Mouse (Mus musculus) kidney, embryonic 15.5 days (tissue): ENCODE results near the gene Fam161b. TPM values are rescaled to one million over a fixed set of nuclear protein-coding genes. Genes with fewer than 3 reads are reported as not detected.

Experiments used
- ATAC-seq: fragments of 200-750 bp; cut with Nextera tagmentation; replicated peaks from 2 replicates; pipeline ENCODE4 v1.8.0; 2017; ENCODE audit warnings: moderate TSS enrichment; ENCODE audit not compliant: low FRiP score
- H3K27ac ChIP-seq: fragments of 300-500 bp; sonication (generic); 2 replicates; pipeline ENCODE4 v1.5.1; 2015; ENCODE audit warnings: mild to moderate bottlenecking, inconsistent platforms
- H3K27me3 ChIP-seq: fragments of 300-500 bp; sonication (generic); 2 replicates; pipeline ENCODE4 v1.6.1; 2015; ENCODE audit warnings: inconsistent platforms
- H3K36me3 ChIP-seq: fragments of 300-500 bp; sonication (generic); 2 replicates; pipeline ENCODE4 v1.6.1; 2015; ENCODE audit warnings: inconsistent platforms
- H3K4me1 ChIP-seq: fragments of 300-500 bp; sonication (generic); 2 replicates; pipeline ENCODE4 v1.6.1; 2015; ENCODE audit warnings: inconsistent platforms
- H3K4me2 ChIP-seq: fragments of 300-500 bp; sonication (generic); 2 replicates; pipeline ENCODE4 v1.6.1; 2015; ENCODE audit warnings: moderate library complexity, mild to moderate bottlenecking, inconsistent platforms
- H3K4me3 ChIP-seq: fragments of 300-500 bp; sonication (generic); replicated peaks from 2 replicates; pipeline ENCODE4 v1.5.1; 2015; ENCODE audit warnings: mild to moderate bottlenecking, inconsistent platforms
- H3K9ac ChIP-seq: fragments of 300-500 bp; sonication (generic); 2 replicates; pipeline ENCODE4 v1.6.1; 2015; ENCODE audit warnings: mild to moderate bottlenecking, inconsistent platforms
- H3K9me3 ChIP-seq: fragments of 300-500 bp; sonication (generic); replicated peaks from 2 replicates; pipeline ENCODE4 v1.6.1; 2016; ENCODE audit warnings: inconsistent platforms
- WGBS: fragments of 180-500 bp; shearing (Covaris S2); methylation state at CpG from one replicate; pipeline ENCODE4 v1.1.7; 2015; ENCODE audit warnings: mixed read lengths; 5-methylcytosine and 5-hydroxymethylcytosine counted together
- polyA plus RNA-seq: library from polyadenylated mRNA; unstranded; fragments of >200 nt; fragmentation: Nextera tagmentation; extraction: Ambion mirVana; gene quantifications from 2 replicates; pipeline ENCODE4 v1.2.1, GENCODE M21; 2015

The Fam161b gene
- polyA plus RNA-seq, result 3.7 and 4.2 TPM in 2 replicates

DNA sequence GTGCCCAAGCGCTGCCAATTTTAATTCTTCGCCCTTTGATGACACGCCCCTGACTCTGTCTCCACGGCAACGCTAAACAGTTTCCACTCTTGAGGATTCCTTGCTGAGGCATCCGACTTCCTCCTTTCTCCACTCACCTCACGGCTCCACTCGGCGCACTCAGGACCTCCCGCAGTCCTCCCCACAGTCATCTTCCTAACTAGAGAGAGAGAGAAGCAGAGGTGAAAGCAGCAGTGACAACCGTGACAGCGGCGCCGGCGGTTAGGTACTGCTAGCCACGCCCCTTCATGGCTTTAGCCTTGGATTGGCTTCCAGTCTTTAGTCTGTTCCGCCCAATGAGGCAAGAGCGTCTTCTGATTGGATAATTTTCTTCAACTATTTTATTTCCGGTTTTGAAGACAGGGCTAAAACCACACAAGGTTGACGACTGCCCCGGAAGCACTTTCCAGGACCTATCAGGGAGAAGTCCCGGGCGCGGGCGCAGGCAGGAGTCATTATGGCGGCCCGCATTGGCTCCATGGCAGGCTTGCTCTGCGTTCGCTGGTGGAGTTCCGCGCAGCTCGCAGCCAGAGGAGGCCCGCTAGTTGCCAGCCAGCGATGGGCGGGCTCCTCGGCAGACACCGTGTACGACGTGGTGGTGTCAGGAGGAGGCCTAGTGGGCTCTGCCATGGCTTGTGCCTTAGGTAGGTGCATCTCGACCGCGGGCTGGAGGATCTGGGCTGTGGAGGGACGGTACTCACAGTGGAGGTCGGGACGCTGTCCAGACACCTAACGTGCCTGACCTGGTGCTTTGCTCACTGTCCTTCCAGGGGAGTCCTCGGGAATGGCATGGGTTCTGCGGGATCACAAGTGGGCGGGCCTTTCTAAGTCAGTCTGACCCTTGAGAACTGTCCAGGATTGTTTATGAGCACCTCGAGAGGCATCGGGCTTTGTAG, at the start of gene Fam161b, which contains the start of gene Coq6:
TSS of gene Fam161b (minus strand) at position 279 of the 935 bp plus-strand sequence.
TSS of gene Coq6 (plus strand) at position 103 of the 935 bp plus-strand sequence.
- WGBS, result under 1% methylated on average over 51 of the region's 51 CpGs
- Histone ChIP-seq H3K9ac (peak within 1 kb of the TSS; percentile 74), H3K4me1 (peaks cover 16% of the 10 kb centered on the region), H3K9me3 (no peaks in the 10 kb centered on the region), H3K4me2 (peak within 1 kb of the TSS; percentile 81), H3K36me3 (peaks cover under 1% of the 10 kb centered on the region; the same call in 1 of the 2 replicates), H3K27me3 (no peaks in the 10 kb centered on the region), H3K27ac (peak within 1 kb of the TSS; percentile 61; the same call in 1 of the 2 replicates), H3K4me3 (peak within 1 kb of the TSS; percentile 83)
- peak; percentile 98 for ATAC-seq

DNA sequence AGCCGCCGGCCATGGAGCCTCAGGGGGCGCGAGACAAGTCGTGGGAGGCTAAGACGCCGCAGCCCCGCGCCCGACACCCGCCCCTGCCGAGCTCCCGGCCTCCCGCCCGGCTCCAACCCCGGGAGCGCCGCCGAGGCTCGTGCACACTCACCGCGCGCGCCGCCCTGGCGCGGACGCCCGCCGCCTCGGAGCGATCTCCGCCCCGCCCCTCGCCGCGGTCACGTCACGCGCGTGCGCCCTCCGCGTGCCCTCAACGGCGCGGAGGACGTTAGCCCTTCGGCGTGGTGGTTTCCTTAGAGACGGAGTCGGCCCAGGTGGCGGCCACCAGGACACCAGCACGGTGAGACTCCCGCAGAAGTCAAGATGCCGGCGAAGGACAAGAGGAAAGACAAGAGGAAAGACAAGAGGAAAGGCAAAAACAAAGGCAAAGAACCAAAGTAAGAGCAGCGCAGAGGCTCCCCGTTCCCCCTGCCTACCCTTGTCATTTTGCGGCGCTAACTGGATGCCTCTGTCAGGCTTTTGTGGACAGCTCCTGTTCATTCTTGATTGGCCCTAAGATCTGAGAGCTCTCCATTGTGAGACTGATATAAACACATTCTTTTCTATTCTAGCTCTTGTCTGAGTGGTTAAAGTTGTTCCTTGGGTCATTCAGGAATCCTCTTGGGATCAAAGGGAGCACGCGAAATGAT, 47.3 kb upstream of the Fam161b start, which contains the start of the genes Entpd5 and Bbof1:
TSS of gene Entpd5 (minus strand) at position 211 of the 689 bp plus-strand sequence.
TSS of gene Bbof1 (plus strand) at position 253 of the 689 bp plus-strand sequence.
- Histone ChIP-seq H3K4me2 (peak within 1 kb of the TSS; percentile 95), H3K4me3 (peak within 1 kb of the TSS; percentile 76), H3K36me3 (no peaks in the 10 kb centered on the region), H3K27ac (peak within 1 kb of the TSS; percentile 84), H3K27me3 (no peaks in the 10 kb centered on the region), H3K9ac (peak within 1 kb of the TSS; percentile 73), H3K9me3 (no peaks in the 10 kb centered on the region), H3K4me1 (peaks cover 13% of the 10 kb centered on the region)
- peak; percentile 93 for ATAC-seq
- WGBS, result 2% methylated on average over 61 of the region's 63 CpGs

DNA sequence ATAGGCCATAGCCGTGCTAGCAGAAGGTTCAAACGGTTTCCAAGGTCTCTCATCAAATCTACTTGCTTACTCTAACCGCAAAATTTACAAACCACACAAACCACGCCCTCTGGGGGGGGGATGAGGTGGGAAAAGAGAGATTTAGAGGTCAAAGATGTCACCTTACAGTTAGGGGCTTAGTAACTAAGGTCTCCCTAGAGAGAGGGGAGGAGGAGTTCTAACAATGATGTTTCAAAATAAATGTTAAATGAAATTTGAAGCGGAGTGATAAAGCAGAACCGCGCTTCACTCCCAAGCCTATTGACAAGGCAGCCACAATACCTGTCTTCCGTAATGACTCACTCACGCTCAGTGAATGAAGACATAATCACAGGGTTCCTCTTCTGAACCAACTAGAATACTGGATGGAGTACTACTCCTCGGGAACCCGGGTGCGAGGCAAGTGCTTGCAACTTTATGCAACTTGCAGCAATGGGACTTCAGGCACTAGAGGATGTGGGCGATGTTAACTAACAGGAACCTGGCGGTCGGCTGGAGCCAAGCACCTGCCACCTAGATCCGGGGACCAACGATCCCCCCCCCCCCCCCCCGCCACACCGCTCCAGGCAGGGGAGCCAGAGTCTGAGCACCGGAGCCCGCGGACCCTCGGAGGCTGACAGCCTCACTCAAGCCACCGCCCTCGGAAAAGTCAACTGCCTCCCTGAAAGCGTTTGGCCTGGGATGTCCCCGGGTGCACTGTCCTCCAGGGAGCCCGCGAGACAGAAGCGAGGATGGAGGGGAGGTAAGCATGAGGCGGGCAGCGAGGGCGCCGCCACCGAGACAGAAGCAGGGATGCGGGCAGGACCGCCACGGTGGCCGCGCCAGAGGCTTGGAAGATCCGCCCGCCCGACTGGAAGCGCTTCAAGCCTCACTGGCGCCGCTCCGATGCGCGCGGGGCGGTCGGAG, 46.5 kb upstream of the Fam161b start:
- WGBS, result 1% methylated on average over 52 of the region's 52 CpGs
- peak overlapping the region; percentile 95 for H3K4me2 ChIP-seq
- H3K4me1 ChIP-seq, result peaks cover 13% of the 10 kb centered on the region
- no peaks in the 10 kb centered on the region for H3K36me3 ChIP-seq
- peak; percentile 57 for ATAC-seq
- H3K4me3 ChIP-seq, result peak overlapping the region; percentile 76
- no peaks in the 10 kb centered on the region for H3K9me3 ChIP-seq
- H3K27ac ChIP-seq, result peak overlapping the region; percentile 84
- no peaks in the 10 kb centered on the region for H3K27me3 ChIP-seq
- peak overlapping the region; percentile 73 for H3K9ac ChIP-seq

DNA sequence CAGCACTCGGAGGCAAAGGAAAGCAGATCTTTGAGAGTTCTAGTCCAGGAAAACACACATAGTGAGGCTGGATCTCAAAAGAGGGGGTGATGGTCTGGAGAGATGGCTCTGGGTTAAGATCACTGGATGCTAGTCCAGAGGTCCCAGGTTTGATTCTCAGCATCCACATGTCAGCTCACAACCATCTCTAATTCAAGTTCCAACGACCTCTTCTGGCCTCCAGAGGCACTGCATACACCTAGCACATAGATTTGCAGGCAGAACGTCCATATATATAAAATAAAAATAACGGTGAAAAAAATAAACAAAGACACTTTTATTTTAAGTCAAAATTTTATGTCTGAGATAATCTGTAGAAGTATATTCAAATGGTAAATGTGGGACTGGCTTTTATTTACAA, 45.6 kb upstream of the Fam161b start:
- WGBS, result 56% methylated on average over 4 of the region's 4 CpGs
- no peaks in the 10 kb centered on the region for H3K36me3 ChIP-seq

DNA sequence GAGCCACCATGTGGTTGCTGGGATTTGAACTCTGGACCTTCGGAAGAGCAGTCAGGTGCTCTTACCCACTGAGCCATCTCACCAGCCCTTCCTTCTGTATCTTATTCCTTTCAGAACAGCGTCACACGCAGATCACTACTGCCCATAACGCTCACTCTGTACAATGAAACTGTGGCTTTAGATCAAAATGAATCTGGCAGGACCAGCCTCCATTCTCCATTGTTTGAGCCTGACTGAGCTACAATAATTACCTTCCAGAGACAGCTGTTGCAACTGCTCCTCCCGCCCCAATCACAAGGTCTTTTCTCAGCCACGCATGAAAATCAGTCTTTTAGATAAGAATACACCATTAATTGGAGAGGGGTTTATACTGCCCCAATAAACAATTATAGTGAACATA, 42.9 kb upstream of the Fam161b start:
- H3K4me2 ChIP-seq, result no peak overlapping the region
- H3K27ac ChIP-seq, result no peak overlapping the region
- no peaks in the 10 kb centered on the region for H3K27me3 ChIP-seq
- no peaks in the 10 kb centered on the region for H3K36me3 ChIP-seq
- peaks cover 23% of the 10 kb centered on the region for H3K4me1 ChIP-seq
- H3K4me3 ChIP-seq, result no peak overlapping the region
- no peaks in the 10 kb centered on the region for H3K9me3 ChIP-seq
- no peak for ATAC-seq
- no peak overlapping the region for H3K9ac ChIP-seq
- 84% methylated on average over 6 of the region's 6 CpGs for WGBS

More for the DNA sequence above, 45.6 kb upstream of the Fam161b start:
- ATAC-seq, result no peak
- H3K27me3 ChIP-seq, result no peaks in the 10 kb centered on the region
- H3K4me2 ChIP-seq, result no peak overlapping the region
- no peak overlapping the region for H3K4me3 ChIP-seq
- H3K9ac ChIP-seq, result no peak overlapping the region
- peaks cover 18% of the 10 kb centered on the region for H3K4me1 ChIP-seq
- no peaks in the 10 kb centered on the region for H3K9me3 ChIP-seq
- no peak overlapping the region for H3K27ac ChIP-seq

DNA sequence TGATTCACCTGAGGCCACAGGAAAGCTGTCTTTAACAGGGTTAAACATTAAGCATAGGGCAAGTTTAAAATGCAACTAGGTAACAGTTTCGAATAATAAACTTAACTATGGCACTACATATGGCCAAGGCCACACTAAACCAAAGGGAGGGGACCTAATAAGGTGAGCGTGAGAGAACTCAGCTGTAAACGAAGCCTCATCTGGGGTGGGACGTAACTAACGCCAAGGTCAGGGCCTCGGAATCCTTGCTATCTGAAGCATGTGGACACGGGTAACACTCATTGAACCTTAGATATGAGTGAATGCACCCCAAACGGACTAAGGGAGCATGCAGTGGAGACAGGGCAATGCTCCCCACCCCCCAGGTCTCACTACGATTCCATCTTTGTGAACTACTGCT, 41.3 kb upstream of the Fam161b start:
- Histone ChIP-seq H3K9me3 (no peaks in the 10 kb centered on the region), H3K4me1 (peaks cover 19% of the 10 kb centered on the region), H3K27me3 (no peaks in the 10 kb centered on the region), H3K4me2 (peak overlapping the region; percentile 12; the same call in 1 of the 2 replicates), H3K27ac (peak overlapping the region; percentile 33; the same call in 1 of the 2 replicates), H3K36me3 (no peaks in the 10 kb centered on the region), H3K4me3 (no peak overlapping the region), H3K9ac (no peak overlapping the region)
- ATAC-seq, result peak; percentile 83
- WGBS, result 52% methylated on average over 9 of the region's 9 CpGs

DNA sequence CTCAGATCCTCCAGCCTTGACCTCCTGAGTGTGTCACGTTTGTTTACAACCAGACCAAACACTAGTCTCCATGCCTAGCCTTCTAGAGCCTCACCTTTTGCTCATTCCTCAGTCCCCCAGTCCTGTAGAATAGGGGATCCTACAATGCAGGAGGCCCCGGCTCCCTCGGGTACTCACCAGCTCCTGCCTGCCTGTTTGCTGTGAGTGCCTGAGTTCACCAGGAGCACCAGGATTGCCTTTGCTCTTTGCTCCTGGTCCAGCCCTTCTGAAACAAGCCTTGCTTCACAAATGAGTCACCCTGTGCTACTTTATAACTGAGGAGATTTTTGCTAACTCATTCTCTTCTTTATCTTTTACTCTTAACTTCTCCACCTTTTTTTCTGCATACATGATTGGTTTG, 39.0 kb upstream of the Fam161b start:
- no peak overlapping the region for H3K4me3 ChIP-seq
- no peak overlapping the region for H3K4me2 ChIP-seq
- H3K27ac ChIP-seq, result peak overlapping the region; percentile 41

DNA sequence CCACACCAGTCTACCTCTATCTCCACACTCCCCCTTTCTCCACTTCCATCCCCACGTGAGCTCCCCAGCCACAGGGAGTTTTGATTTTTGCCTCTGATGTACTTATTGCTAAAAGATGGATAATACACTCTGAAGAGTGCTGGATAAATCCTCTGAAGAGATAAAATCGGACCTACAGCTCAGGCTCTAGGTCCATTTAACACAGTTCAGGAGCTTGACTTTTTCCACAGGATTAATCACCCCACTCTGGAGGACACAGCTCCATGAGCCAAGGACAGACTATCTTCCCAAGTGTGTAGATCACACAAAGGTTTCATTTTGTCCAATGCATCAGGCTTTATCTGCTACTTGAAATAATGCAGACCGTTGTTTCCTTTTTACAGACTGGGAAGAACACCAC, 38.4 kb upstream of the Fam161b start:
- no peak overlapping the region for H3K9ac ChIP-seq
- H3K36me3 ChIP-seq, result no peaks in the 10 kb centered on the region

More for the DNA sequence above, 39.0 kb upstream of the Fam161b start:
- no peak overlapping the region for H3K9ac ChIP-seq
- no peaks in the 10 kb centered on the region for H3K27me3 ChIP-seq
- no peaks in the 10 kb centered on the region for H3K9me3 ChIP-seq
- WGBS, result 67% methylated on average over 3 of the region's 3 CpGs
- peaks cover 15% of the 10 kb centered on the region; the same call in 1 of the 2 replicates for H3K4me1 ChIP-seq
- no peak for ATAC-seq
- no peaks in the 10 kb centered on the region for H3K36me3 ChIP-seq

DNA sequence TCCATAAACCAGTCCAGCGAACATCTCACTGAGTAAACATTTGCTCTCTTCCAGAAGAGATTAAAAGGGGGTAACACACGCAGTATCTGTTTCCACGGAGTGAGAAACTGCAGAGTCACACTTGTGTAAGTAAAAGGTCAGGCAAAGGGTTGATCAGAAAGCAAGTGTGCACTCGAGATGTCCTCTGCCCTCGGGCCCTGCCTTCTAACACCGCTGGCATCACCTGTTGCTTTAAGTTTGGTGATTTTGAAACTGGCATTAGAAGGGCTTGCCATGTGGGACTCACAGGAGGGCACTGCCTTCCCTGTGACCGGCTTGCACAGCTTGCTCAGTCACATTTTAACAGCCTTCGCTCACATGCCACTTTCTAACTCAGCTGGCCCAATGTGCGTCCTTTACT, 38.0 kb upstream of the Fam161b start:
- H3K9ac ChIP-seq, result no peak overlapping the region
- peak overlapping the region; percentile 41 for H3K27ac ChIP-seq
- no peak for ATAC-seq

More for the DNA sequence above, 38.4 kb upstream of the Fam161b start:
- no peaks in the 10 kb centered on the region for H3K27me3 ChIP-seq
- no peaks in the 10 kb centered on the region for H3K9me3 ChIP-seq
- H3K4me1 ChIP-seq, result peaks cover 15% of the 10 kb centered on the region; the same call in 1 of the 2 replicates
- no peak overlapping the region for H3K4me3 ChIP-seq
- H3K4me2 ChIP-seq, result no peak overlapping the region
- peak overlapping the region; percentile 41 for H3K27ac ChIP-seq
- 81% methylated on average over 3 of the region's 3 CpGs for WGBS
- ATAC-seq, result no peak

DNA sequence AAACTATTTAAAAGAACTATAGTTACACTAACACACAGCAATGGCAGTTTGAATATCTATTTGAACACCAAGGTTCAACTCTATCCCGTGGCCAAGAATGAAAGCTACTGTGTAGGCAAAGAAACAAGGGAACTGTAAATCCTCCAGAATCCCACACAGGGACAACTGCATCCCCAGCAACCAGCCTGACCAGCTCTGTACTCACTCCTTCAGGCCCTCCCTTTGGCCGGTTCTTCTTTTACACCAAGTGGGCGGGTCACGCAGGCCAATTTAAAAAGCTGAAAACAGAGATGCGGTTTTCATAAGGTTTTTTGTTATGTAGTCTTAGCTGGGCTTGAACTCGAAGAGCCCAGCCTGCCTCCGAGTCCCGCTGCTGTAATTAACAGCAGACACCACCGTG, 37.5 kb upstream of the Fam161b start:
- 74% methylated on average over 9 of the region's 9 CpGs for WGBS
- Histone ChIP-seq H3K4me2 (no peak overlapping the region), H3K4me3 (no peak overlapping the region), H3K4me1 (peaks cover 15% of the 10 kb centered on the region; the same call in 1 of the 2 replicates), H3K36me3 (no peaks in the 10 kb centered on the region), H3K27ac (peak overlapping the region; percentile 41; the same call in 1 of the 2 replicates), H3K9me3 (no peaks in the 10 kb centered on the region), H3K9ac (no peak overlapping the region), H3K27me3 (no peaks in the 10 kb centered on the region)
- ATAC-seq, result no peak

More for the DNA sequence above, 38.0 kb upstream of the Fam161b start:
- H3K4me1 ChIP-seq, result peaks cover 15% of the 10 kb centered on the region; the same call in 1 of the 2 replicates
- 60% methylated on average over 9 of the region's 9 CpGs for WGBS
- no peaks in the 10 kb centered on the region for H3K27me3 ChIP-seq
- H3K36me3 ChIP-seq, result no peaks in the 10 kb centered on the region
- no peak overlapping the region for H3K4me3 ChIP-seq
- H3K4me2 ChIP-seq, result no peak overlapping the region
- H3K9me3 ChIP-seq, result no peaks in the 10 kb centered on the region

DNA sequence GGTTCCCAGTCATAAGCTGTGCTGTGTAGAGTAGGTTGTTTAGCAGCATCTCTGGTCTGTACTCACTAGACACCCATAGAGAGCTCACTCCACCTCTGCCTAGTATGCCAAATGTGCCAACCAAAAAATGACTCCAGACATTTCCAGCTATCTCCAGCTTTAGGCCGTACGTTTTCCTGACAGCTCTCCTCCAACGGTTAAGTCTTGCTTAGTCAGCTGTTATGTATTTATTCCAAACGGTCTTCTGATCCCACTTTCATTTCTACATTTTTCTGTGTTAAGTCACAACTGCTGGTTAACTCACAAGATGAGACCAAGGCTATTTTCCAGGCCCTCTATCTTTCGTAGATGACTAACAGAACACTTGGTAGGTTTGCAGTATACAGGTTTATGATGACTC, 37.0 kb upstream of the Fam161b start:
- Histone ChIP-seq H3K4me2 (no peak overlapping the region), H3K9ac (no peak overlapping the region), H3K27ac (no peak overlapping the region), H3K36me3 (no peaks in the 10 kb centered on the region), H3K4me3 (no peak overlapping the region), H3K9me3 (no peaks in the 10 kb centered on the region), H3K27me3 (no peaks in the 10 kb centered on the region), H3K4me1 (peaks cover 15% of the 10 kb centered on the region; the same call in 1 of the 2 replicates)
- 69% methylated on average over 5 of the region's 5 CpGs for WGBS
- no peak for ATAC-seq
